Mouse (Mus musculus) ES-E14 (cell line): ENCODE data around the gene Cd68. TPM values are rescaled to one million over a fixed set of nuclear protein-coding genes. Genes with fewer than 3 reads are reported as not detected.

ENCODE experiments used
- DNase-seq: peaks from one replicate; pipeline ENCODE4 v3.0.0-alpha.2; 2013; ENCODE audit warnings: low read depth, low spot score
- H3K27ac ChIP-seq: 2 replicates; pipeline ENCODE4 v1.5.1; 2012; ENCODE audit warnings: low read depth, mild to moderate bottlenecking, low read length, moderate library complexity, mixed read lengths; ENCODE audit not compliant: poor library complexity, insufficient read depth, severe bottlenecking
- H3K36me3 ChIP-seq: 2 replicates; pipeline ENCODE4 v1.6.1; 2012; ENCODE audit warnings: mild to moderate bottlenecking, low read length, moderate library complexity, mixed read lengths; ENCODE audit not compliant: control insufficient read depth, poor library complexity, insufficient read depth, severe bottlenecking
- H3K4me1 ChIP-seq, 2 experiments: fragments of 150-350 bp in 1 of 2; sonication (generic) in 1 of 2; 2 replicates each; pipeline ENCODE4 v1.6.1; 2012; ENCODE audit warnings: low read length in 2 of 2, mild to moderate bottlenecking in 1 of 2, mixed read lengths in 1 of 2; ENCODE audit not compliant: control insufficient read depth in 2 of 2, insufficient read depth in 2 of 2, poor library complexity in 1 of 2
- H3K4me3 ChIP-seq, 2 experiments: fragments of 150-350 bp in 1 of 2; sonication (generic) in 1 of 2; 2 replicates each; pipeline ENCODE4 v1.5.1; 2012; ENCODE audit warnings: low read length in 2 of 2, low read depth in 1 of 2, mild to moderate bottlenecking in 1 of 2, mixed read lengths in 1 of 2; ENCODE audit not compliant: insufficient read depth in 1 of 2, poor library complexity in 1 of 2, severe bottlenecking in 1 of 2
- H3K9ac ChIP-seq: 2 replicates; pipeline ENCODE4 v1.6.1; 2012; ENCODE audit warnings: low read depth, mild to moderate bottlenecking, low read length, mixed read lengths; ENCODE audit not compliant: poor library complexity, insufficient read depth, severe bottlenecking
- H3K9me3 ChIP-seq: fragments of 150-350 bp; sonication (generic); 2 replicates; pipeline ENCODE4 v1.6.1; 2012; ENCODE audit warnings: low read depth, mild to moderate bottlenecking, low read length; ENCODE audit not compliant: control insufficient read depth, insufficient read depth
- CHD2 ChIP-seq: IDR thresholded peaks from 2 replicates; pipeline ENCODE4 v1.6.1; 2014; ENCODE audit warnings: mild to moderate bottlenecking, low read depth, low read length, inconsistent platforms
- HCFC1 ChIP-seq: IDR thresholded peaks from 2 replicates; pipeline ENCODE4 v1.6.1; 2012; ENCODE audit warnings: low read length, inconsistent platforms, borderline replicate concordance; ENCODE audit not compliant: insufficient read depth
- MAFK ChIP-seq: IDR thresholded peaks from 2 replicates; pipeline ENCODE4 v1.6.1; 2014; ENCODE audit warnings: mild to moderate bottlenecking, low read depth, low read length, inconsistent platforms; ENCODE audit not compliant: insufficient read depth
- ZC3H11A ChIP-seq: IDR thresholded peaks from 2 replicates; pipeline ENCODE4 v1.6.1; 2012; ENCODE audit warnings: low read depth, mild to moderate bottlenecking, inconsistent platforms, low read length, borderline replicate concordance
- ZNF384 ChIP-seq: IDR thresholded peaks from 2 replicates; pipeline ENCODE4 v1.6.1; 2012; ENCODE audit warnings: low read depth, low read length, inconsistent platforms
- in situ Hi-C, 2 experiments: fragments of 600-800 bp; cut with MboI; formaldehyde crosslinking; loops; one replicate each; pipeline ENCODE4 v1.15.1; 2025; ENCODE audit warnings: low sequenced_read_pairs in 2 of 2, inconsistent platforms in 1 of 2; ENCODE audit not compliant: unreplicated experiment in 2 of 2
- total RNA-seq: library from RNA; depleted of rRNA; stranded (reverse); fragments of 300-350 nt; gene quantifications from 2 replicates; pipeline ENCODE4 v1.2.3, GENCODE M21; 2012

Gene Cd68
- total RNA-seq, 1 experiment, result 23.4 TPM

GRCm38 (mm10) chr11:69621571-69622268 lies 44.2 kb downstream of the Cd68 start, which contains the start of gene Sat2:
Gene Sat2, plus strand, starts transcription at chr11:69622024.
- Histone ChIP-seq H3K27ac (no peak within 1 kb of the TSS), H3K4me3 (peak within 1 kb of the TSS; percentile 44 to 88), H3K36me3 (no peaks in the 10 kb centered on the region), H3K4me1 (peaks cover 2 to 9% of the 10 kb centered on the region in 2 experiments; a peak in 2 of 4 replicates), H3K9me3 (no peaks in the 10 kb centered on the region), H3K9ac (peak within 1 kb of the TSS; percentile 67)
- in situ Hi-C loops, result no loop called here
- DNase-seq, result no peak
- TF ChIP-seq ZNF384 (no peak), CHD2 (no peak), ZC3H11A (no peak), HCFC1 (no peak), MAFK (no peak)

DNA sequence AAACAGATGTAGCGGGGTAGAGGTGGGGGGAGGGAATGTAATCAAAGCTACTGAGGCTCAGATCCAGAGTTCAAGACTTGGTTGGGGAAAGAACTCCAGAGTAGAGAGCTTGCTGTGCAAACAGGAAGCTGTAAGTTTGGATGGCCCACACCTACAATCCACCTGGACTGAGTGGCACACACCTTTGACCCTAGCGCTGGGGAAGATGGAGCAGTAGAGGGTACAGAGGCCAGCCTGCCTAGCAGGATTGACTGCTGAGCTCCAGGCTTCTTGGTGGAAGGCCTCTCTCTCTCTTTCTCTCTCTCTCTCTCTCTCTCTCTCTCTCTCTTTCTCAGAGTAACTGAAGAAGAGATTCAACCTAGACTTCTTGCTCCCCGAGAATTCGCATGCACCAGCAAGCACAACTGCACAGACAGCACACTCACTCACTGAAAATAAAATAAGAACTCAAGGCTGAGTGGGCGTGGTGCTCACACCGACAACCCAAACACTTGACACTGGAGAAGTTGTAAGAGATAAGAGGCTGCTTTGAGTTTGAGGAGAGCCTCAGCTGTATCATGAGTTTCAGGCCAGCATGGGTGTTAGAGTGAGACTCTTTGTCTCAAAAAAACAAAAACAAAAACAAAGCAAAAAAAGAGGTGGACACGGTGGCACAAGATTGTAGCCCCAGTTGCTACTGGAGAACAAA lies 45.4 kb downstream of the Cd68 start:
- no peak for DNase-seq
- in situ Hi-C loops, result no loop called here
- H3K36me3 ChIP-seq, result no peaks in the 10 kb centered on the region
- H3K27ac ChIP-seq, result no peak overlapping the region
- no peak overlapping the region for H3K9ac ChIP-seq
- no peaks in the 10 kb centered on the region for H3K9me3 ChIP-seq
- no peak for TF ChIP-seq MAFK
- no peak for TF ChIP-seq ZNF384
- no peak for TF ChIP-seq CHD2
- no peak for TF ChIP-seq HCFC1
- TF ChIP-seq ZC3H11A, result no peak
- H3K4me1 ChIP-seq, result peaks cover 2 to 9% of the 10 kb centered on the region in 2 experiments; a peak in 2 of 4 replicates
- no peak overlapping the region for H3K4me3 ChIP-seq

DNA sequence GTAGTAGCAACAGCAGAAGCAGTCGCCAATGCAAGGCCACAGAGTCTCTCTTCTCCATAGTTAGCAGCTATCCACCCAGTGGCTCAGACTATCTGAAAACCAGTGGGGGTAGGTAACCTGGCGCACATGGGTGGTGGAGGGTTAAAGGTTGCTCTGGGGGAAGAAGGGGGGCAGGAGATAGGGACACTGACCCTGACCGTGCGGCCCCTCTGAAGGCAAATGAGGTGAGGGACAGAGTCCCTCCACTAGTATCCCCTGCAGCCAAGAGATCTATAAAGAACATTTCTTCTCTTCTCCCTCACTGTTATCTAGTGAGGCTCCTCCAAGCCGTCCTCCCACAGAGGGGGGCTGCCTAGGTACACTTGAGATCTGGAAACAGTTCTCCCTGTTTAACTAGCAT lies 48.1 kb downstream of the Cd68 start, which contains the start of gene Shbg:
Gene Shbg (minus strand): TSS at position 101 of the 400 bp plus-strand sequence.
- Histone ChIP-seq H3K9me3 (no peaks in the 10 kb centered on the region), H3K9ac (no peak within 1 kb of the TSS), H3K4me1 (peaks cover 0 to 9% of the 10 kb centered on the region in 2 experiments; a peak in 2 of 4 replicates), H3K4me3 (no peak within 1 kb of the TSS), H3K36me3 (no peaks in the 10 kb centered on the region), H3K27ac (no peak within 1 kb of the TSS)
- no peak for DNase-seq
- TF ChIP-seq MAFK (no peak), HCFC1 (no peak), CHD2 (no peak), ZC3H11A (no peak), ZNF384 (no peak)
- in situ Hi-C loops, result no loop called here

DNA sequence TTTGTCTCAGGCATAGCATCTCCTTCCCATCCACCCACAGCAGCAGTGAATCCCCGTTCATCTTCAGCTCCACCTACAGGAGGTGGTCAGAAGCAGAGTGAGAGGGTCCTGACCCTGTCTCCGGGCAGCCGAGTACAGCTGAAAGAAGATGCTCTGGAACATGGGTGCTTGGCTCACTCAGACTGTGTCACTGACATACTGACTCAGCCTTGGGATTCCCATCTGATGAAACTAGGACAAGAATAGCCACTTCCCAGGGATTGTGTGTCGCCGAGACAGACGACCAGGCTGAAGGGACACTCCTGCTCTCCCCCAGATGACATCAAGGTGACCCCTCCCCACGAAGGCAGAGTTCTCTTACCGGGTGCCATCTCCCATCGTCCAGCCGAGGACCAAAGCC lies 49.2 kb downstream of the Cd68 start:
- Histone ChIP-seq H3K9me3 (no peaks in the 10 kb centered on the region), H3K27ac (no peak overlapping the region), H3K4me3 (no peak overlapping the region), H3K4me1 (peaks cover 0 to 2% of the 10 kb centered on the region in 2 experiments; a peak in 1 of 4 replicates), H3K9ac (no peak overlapping the region), H3K36me3 (no peaks in the 10 kb centered on the region)
- in situ Hi-C loops, result no loop called here
- no peak for TF ChIP-seq CHD2
- no peak for TF ChIP-seq HCFC1
- TF ChIP-seq ZNF384, result no peak
- DNase-seq, result no peak
